Mouse (Mus musculus): ENCODE measurements around the gene Xylt1. TPM values are rescaled to one million over a fixed set of nuclear protein-coding genes. Genes with fewer than 3 reads are reported as not detected.

The Xylt1 gene
- total and polyA plus RNA-seq, 3 experiments: 9.0 to 13.3 TPM; not detected in 1

- no peaks in the 10 kb centered on the region; a peak in 1 of 4 replicates for H3K4me1 ChIP-seq (ENCODE audit: control insufficient read depth in 1 of 2, insufficient read depth in 2 of 2, low read length in 2 of 2)
- no peaks in the 10 kb centered on the region for H3K79me2 ChIP-seq (ENCODE audit: control insufficient read depth, insufficient read depth, low read length, poor library complexity)
- no peak overlapping the region for H3K4me3 ChIP-seq (ENCODE audit: control insufficient read depth in 1 of 2, insufficient read depth in 1 of 2, low read depth in 2 of 2, low read length in 2 of 2)
- H3K9ac ChIP-seq (ENCODE audit: control insufficient read depth, low read depth, low read length, poor library complexity, severe bottlenecking): no peak overlapping the region
- no peaks in the 10 kb centered on the region for H3K27me3 ChIP-seq (ENCODE audit: control insufficient read depth in 1 of 2, insufficient read depth in 2 of 2, low read length in 2 of 2)
- no peak for DNase-seq (ENCODE audit: low read depth, low spot score)
- H3K36me3 ChIP-seq (ENCODE audit: control insufficient read depth in 1 of 2, insufficient read depth in 2 of 2, low read length in 2 of 2): peaks cover 0 to 2% of the 10 kb centered on the region in 2 experiments; a peak in 1 of 4 replicates
- no peak for TF ChIP-seq TCF12 (IDR thresholded peaks at IDR 0.05; ENCODE audit: low read depth, low read length)
- TF ChIP-seq SIN3A (IDR thresholded peaks at IDR 0.05; ENCODE audit: low read length): no peak
- no peak for TF ChIP-seq TAL1 (IDR thresholded peaks at IDR 0.05; ENCODE audit: low read length)
- TF ChIP-seq E2F4 (IDR thresholded peaks at IDR 0.05; ENCODE audit: borderline replicate concordance, low read depth, low read length): no peak
- no peak for TF ChIP-seq ZMIZ1 (IDR thresholded peaks at IDR 0.05; ENCODE audit: low read depth, low read length)
- TF ChIP-seq TBP (IDR thresholded peaks at IDR 0.05; ENCODE audit: low read depth, low read length): no peak
- TF ChIP-seq BHLHE40 (IDR thresholded peaks at IDR 0.05; ENCODE audit: borderline replicate concordance, low read depth, low read length): no peak
- TF ChIP-seq ZKSCAN1 (IDR thresholded peaks at IDR 0.05; ENCODE audit: low read depth, low read length): no peak
- TF ChIP-seq POLR2A (IDR thresholded peaks at IDR 0.05; ENCODE audit: control insufficient read depth in 1 of 2, insufficient read depth in 1 of 2, low read depth in 1 of 2, low read length in 2 of 2, poor library complexity in 1 of 2): no peak
- TF ChIP-seq JUND (IDR thresholded peaks at IDR 0.05; ENCODE audit: low read depth, low read length): no peak
- no peak for TF ChIP-seq CTCF (IDR thresholded peaks at IDR 0.05 in 2 of 3, conservative IDR thresholded peaks at IDR 0.05 in 1 of 3; ENCODE audit: control insufficient read depth in 1 of 3, insufficient read depth in 1 of 3, low read depth in 2 of 3, low read length in 3 of 3, poor library complexity in 1 of 3, severe bottlenecking in 1 of 3)
- TF ChIP-seq KAT2A (conservative IDR thresholded peaks at IDR 0.05; ENCODE audit: low read depth, low read length): no peak
- no peak for TF ChIP-seq MYC (IDR thresholded peaks at IDR 0.05; ENCODE audit: low read depth, low read length)
- no peak for TF ChIP-seq CHD2 (IDR thresholded peaks at IDR 0.05; ENCODE audit: low read length)
- TF ChIP-seq POLR2AphosphoS5 (IDR thresholded peaks at IDR 0.05; ENCODE audit: borderline replicate concordance, low read depth, low read length): no peak
- no peak for TF ChIP-seq HCFC1 (IDR thresholded peaks at IDR 0.05; ENCODE audit: low read depth, low read length)
- no peak for TF ChIP-seq MYB (IDR thresholded peaks at IDR 0.05; ENCODE audit: low read depth, low read length)
- H3K9me3 ChIP-seq (replicated peaks; ENCODE audit: insufficient read depth, low read length): no peaks in the 10 kb centered on the region
- H3K27ac ChIP-seq (ENCODE audit: control insufficient read depth, low read depth, low read length): no peak overlapping the region
Measured at GRCm38 (mm10) chr7:117637997-117638396, 257.2 kb downstream of the Xylt1 start.

DNA sequence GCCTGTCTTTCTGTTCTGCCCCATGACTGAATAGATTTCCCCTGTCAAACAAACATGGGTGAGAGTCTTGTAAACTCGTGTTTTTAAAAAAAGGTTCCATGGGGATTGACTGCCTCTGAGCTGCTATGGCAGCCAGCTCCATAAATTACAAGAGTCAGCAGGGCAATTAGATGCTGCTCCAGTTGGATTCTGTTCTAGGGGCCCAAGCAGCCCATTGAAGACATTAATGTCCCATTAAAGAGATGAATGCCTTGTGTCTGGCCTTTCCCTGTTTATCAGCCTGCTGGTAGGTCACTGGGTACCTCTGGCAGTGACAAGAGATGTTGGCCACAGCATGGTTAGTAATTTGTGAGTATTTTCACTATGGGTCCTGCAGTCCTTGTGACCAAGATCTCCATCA, 271.9 kb downstream of the Xylt1 start:
- Histone ChIP-seq H3K4me3 (ENCODE audit: control insufficient read depth in 1 of 2, insufficient read depth in 1 of 2, low read depth in 2 of 2, low read length in 2 of 2) (no peak overlapping the region), H3K27me3 (ENCODE audit: control insufficient read depth in 1 of 2, insufficient read depth in 2 of 2, low read length in 2 of 2) (no peaks in the 10 kb centered on the region), H3K9me3 (replicated peaks; ENCODE audit: insufficient read depth, low read length) (no peaks in the 10 kb centered on the region), H3K27ac (ENCODE audit: control insufficient read depth, low read depth, low read length) (no peak overlapping the region), H3K9ac (ENCODE audit: control insufficient read depth, low read depth, low read length, poor library complexity, severe bottlenecking) (no peak overlapping the region), H3K79me2 (ENCODE audit: control insufficient read depth, insufficient read depth, low read length, poor library complexity) (no peaks in the 10 kb centered on the region), H3K4me1 (ENCODE audit: control insufficient read depth in 1 of 2, insufficient read depth in 2 of 2, low read length in 2 of 2) (no peaks in the 10 kb centered on the region), H3K36me3 (ENCODE audit: control insufficient read depth in 1 of 2, insufficient read depth in 2 of 2, low read length in 2 of 2) (peaks cover 0 to 2% of the 10 kb centered on the region in 2 experiments; a peak in 2 of 4 replicates)
- DNase-seq (ENCODE audit: low read depth, low spot score): no peak
- TF ChIP-seq RAD21 (IDR thresholded peaks at IDR 0.05; ENCODE audit: low read depth, low read length) (no peak), ZC3H11A (IDR thresholded peaks at IDR 0.05; ENCODE audit: low read depth, low read length) (no peak), CHD1 (IDR thresholded peaks at IDR 0.05; ENCODE audit: low read depth, low read length) (no peak), USF2 (IDR thresholded peaks at IDR 0.05; ENCODE audit: borderline replicate concordance in 1 of 2, insufficient read depth in 1 of 2, low read depth in 1 of 2, low read length in 2 of 2) (no peak)

Measured in MEL (cell line).